Mouse (Mus musculus) bone marrow, adult 2 months (tissue): ENCODE measurements around the gene Tmem50a.

ENCODE experiments used
- CTCF ChIP-seq: fragments of 200-500 bp; IDR thresholded peaks from 2 replicates; pipeline ENCODE4 v1.5.1; 2011; ENCODE audit warnings: low read length, control low read depth; ENCODE audit not compliant: control insufficient read depth, insufficient read depth
- POLR2A ChIP-seq: fragments of 200-500 bp; IDR thresholded peaks from 2 replicates; pipeline ENCODE4 v1.6.1; 2011; ENCODE audit warnings: low read depth, mild to moderate bottlenecking, control low read depth, low read length, borderline replicate concordance; ENCODE audit not compliant: control insufficient read depth

DNA sequence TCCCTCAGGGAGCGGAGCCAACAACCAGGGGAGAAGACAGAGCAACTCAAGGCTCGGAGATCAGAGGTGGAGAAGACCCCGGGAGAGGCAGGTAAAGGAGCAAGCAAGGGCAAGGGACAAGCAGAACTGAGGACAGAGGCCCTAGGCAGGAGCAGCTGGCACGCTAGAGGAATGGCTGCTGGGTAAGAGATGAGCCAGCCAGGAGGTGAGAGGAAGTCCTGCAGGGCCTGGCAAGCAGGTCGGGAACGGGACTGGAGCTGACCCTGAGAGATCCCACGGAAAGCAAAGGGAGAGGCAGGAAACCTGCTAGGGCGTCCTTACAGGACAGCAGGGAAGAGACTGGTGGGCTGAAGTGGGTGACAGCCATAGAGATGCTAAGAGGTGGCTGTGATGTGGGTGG lies 13.7 kb downstream of the Tmem50a start:
- TF ChIP-seq CTCF = no peak
- no peak for TF ChIP-seq POLR2A
